Mouse (Mus musculus): ENCODE measurements at regions not wholly inside any gene's neighbourhood (a gene's known extent, or its start where the extent isn't known, plus 50 kb on each side); places are given as distances from the start of the nearest gene placed in this dataset.

DNA sequence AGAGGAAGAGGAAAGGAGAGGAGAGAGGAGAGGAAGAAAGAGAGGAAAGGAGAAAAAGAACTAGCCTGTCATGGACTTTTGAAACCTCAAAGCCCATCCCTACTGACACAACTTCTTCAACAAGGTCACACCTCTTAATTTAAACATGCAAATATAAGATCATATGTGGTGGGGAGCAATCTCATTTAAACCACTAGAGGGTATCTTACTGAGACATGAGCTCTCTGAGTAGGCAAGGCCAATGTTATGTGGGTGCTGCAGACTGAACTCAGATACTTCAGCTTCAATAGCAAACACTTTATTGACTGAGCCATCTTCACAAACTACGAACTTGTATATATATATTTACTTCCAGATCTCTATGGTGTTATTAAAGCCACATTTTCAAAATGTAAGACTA, 156.9 kb downstream of the Mex3b start:
- DNase-seq = no peak

DNA sequence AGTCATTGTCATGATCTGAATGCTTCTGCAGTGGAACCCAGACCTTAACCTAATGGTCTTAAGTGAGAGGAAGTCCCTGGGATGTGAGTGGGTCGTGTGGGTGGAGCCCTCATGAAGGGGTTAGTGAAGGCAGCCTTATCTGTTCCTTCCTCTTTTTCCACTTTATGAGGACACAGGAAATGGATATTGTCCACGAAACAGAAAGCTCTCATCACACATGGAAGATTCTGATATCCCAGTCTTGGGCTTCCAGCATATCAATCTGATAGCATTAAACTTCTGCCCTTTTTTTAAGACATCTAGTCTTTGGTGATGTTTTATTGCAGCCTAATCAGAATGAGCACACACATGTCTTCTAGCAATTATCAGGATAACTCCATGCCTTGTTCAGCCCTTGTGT, 164.0 kb downstream of the Mex3b start:
- no peak for DNase-seq

DNA sequence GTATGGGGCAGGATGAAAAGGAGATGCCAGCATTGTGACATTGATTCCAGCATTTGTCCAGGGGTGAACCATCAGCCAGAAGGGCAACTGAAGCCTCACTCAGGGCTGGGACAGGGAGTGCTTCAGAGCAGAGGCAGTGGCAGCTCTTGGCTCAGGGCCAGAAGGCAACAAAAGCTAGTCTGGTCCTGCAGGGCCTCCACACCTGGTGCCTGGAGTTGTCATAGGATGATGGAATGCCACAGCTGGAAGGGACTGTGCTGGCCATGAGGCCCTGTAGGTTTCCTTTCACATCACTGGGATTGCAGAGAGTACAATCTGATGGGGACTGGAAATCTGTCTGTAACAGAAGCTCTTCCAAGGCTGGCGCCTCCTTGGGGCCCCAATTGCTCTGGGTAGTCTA, 164.9 kb downstream of the Mex3b start:
- DNase-seq = no peak

- peak in 1 of 2 experiments; percentile 7 for DNase-seq
These were observed 165.8 kb downstream of the Mex3b start for GRCm38 (mm10) chr7:83032924-83033323.

DNA sequence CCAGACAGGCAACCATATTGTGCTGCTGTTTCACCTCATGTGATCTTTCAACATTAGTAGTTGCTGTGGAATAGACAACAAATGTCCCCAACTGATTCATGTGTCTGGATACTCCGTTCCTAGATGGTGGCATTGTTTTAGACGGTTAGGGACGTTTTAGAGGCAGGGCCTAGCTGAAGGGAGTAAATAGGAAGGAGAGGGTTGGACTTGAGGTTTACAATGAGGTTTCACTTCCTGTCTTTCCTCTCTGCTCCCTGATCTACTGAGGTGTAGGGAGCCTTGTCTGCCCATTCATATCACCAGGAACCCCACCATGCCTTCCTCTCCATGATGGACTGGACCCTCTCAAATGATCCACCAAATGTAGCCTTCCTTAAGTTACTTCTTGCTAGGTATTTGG, 168.1 kb downstream of the Mex3b start:
- DNase-seq = no peak

DNA sequence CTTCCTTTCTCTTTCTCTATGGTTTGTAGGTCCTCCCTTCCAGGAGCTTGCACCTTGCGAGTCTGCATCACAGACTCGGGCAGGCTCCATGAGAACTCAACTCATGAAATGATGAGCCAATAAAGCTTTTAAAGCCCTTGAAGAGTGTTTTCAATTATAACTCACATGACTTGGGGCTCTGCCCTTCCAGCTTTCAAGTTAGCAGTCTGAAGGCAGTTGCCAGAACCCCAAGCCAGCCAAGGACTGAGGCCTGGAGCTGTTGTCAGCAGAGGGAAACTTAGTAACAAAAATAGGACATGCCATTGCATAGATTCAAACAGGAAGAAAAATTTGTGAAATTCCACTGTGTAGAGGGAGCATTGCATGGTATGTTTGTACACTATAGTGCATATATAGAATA, 169.3 kb downstream of the Mex3b start:
- DNase-seq = no peak

DNA sequence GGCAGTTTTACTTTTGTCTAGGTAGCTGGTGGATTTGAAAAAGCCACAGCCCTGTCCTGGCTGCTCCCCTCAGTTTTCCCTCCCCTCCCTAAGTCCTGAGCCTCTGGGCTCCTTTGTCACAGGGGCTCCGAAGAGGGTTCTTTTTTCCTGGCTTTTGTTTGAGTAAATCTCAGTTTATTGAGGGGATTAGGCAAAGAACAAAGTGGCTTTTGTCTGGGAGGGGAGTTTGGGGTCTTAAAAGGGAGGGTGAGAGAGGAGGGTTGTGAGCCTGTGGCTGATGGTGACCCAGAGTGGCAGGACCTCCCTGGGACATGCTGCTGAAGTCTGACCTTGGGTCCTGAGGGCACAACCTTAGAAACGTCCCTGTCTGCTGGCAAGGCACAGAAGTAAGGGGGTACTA, 170.0 kb downstream of the Mex3b start:
- DNase-seq = no peak

DNA sequence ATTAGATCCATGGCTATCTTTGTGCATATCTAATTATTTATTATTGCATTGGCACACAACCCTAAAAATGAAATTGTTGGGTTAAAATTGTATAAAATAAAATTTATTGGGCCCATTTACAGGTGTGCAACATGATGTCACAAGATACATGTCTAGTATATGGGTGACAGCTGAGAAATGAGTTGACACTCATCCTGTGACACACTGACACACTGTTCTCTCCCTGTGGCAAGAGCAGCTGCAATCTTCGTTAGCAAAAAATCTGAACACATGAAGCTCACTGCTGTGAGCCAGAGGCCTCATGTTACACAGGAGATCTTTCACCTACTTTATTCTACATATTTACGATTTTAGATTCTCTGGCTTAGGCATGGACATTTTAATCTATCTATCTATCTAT, 170.6 kb downstream of the Mex3b start:
- no peak for DNase-seq

DNA sequence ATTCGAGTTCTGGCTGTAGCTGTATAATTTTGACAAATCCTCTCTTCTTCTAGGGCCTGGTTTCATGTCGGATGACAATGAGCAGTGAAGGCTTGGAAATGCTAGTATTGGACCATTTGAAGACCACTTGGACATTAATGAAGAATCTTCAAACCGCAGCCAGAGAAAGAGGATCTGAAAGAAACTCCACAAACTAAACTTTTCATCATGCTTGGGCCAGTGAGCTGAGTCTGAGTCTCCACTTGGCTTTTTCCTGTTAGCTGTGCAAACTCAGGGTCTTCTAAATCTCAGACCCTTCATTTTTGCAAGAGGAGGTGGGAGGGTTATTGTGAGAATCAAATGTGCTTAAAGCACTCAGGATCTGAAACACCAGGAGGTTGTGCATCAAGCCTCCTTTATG, 176.6 kb downstream of the Mex3b start:
- DNase-seq = no peak

- no peak for DNase-seq
These were observed 178.1 kb downstream of the Mex3b start for GRCm38 (mm10) chr7:83045266-83045665.

- no peak for DNase-seq
These were observed 182.9 kb downstream of the Mex3b start for GRCm38 (mm10) chr7:83050011-83050410.

DNA sequence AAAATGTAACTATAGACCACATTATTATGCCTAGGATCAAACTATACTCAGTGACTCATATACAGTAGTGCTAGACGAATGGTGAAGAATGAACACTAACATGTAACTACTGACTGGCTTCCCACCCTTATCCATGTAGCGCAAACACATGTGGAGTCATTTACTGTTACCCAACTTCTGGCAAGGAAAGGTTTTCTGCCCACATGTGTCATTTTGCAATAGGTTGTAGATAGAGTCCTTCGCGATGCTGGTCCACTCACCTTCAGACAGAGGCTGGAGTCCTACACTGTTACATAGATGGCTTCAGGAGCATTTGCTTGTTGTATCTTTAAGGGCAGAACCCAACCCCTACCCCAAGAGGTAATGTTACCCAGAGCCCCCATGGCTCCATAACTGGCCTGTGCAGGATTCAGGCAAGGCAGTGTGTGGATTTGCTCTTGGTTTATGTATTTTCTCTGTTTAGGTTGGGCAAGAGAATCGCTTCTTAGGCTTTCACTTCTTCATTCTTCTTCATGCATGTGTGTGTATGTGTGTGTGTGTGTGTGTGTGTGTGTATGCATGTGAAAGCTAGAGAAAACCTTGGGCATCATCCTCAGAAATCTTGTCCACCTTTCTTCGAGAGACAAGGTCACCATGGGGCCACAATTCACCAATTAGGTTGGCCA, 183.8 kb downstream of the Mex3b start:
- DNase-seq = no peak

DNA sequence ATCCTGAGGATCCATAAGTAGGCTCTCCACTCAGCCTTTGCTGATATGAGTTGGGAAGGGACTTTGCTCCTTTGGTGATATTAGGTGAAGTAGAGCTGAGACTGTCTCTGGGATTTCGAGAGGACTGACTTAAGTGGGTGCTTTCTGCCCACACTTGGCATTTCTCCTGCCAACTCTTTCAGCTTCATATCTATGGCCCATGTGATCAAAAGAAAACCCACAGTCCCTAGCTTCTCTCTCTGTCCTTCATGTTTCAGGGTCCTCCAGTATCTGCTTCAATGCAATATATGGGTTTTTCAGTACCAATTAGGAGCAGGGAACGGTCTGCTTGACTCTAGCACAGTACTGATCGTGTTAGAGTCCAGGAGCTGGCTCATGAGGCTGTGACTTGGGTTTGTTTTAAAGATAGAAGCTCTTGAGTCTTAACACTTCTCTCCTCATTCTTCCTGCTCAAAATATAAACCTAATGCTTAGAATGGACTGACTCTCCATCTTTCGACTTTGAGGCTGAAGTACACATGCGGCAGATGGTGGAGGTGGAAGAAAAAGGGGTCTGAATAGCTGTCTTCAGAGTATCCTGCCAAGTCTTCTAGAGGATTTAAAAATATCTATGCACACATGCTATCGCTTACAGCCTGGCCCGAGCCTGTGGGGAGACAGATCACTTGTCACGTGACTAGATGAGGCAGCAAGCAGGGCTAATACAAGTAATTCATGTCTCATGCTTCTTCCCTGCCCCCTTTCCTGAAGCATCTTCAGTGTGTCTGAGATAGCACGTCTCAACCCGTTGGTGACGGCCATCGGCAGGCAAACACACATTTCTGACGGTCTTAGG, 189.2 kb downstream of the Mex3b start:
- no peak for DNase-seq

- no peak for DNase-seq
These were observed 193.2 kb downstream of the Mex3b start for GRCm38 (mm10) chr7:83060318-83060717.

DNA sequence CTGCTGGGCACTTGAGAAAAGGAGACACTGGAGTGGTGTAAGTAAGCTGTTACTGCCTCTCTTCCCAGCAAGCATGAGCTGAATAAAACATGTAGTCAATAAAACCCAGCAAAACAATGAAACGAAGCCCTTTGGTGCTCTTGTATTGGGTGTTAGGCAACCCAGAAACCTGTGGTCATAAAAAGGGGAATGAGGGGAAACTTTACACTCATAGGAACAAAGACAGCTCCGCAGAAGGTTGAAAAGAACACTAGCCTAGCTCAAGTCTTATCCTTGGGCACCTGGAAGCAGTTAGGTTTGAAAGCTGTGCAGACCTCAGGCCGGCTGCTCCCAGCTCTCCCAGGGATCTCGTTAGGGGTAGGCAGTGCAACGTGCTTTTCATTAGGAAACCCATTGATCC, 193.6 kb downstream of the Mex3b start:
- no peak for DNase-seq

GRCm38 (mm10) chr7:83061197-83061893, 194.2 kb downstream of the Mex3b start:
- no peak for DNase-seq

DNA sequence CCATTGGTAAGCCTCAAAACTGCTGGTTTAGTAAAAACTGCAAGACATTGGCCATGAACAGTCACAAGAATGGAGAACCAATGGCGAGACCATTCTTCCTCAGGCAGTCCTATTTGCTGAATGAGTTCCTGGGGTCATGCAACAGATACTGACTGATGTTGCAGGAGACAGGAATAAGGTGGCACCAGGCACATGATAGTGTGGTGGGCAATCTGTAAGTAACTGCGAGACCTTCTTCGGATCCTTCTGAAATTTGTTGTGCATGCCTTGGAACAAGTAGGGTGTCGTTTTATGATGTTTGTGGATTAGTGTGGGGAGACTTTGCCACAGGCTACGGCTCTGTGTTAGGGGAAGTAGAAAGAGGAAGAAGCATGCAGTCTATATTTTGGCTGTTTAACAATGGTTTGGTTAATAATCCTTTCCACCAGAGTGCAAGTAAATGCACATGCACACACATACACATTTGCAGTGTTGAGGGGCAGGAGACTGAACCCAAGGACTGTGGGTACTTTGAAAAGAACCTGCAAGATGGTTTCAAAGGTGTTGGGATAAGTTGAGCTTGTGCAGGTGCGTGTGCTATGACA, 194.9 kb downstream of the Mex3b start:
- no peak for DNase-seq

GRCm38 (mm10) chr7:83063559-83063958, 196.4 kb downstream of the Mex3b start:
- DNase-seq = no peak

DNA sequence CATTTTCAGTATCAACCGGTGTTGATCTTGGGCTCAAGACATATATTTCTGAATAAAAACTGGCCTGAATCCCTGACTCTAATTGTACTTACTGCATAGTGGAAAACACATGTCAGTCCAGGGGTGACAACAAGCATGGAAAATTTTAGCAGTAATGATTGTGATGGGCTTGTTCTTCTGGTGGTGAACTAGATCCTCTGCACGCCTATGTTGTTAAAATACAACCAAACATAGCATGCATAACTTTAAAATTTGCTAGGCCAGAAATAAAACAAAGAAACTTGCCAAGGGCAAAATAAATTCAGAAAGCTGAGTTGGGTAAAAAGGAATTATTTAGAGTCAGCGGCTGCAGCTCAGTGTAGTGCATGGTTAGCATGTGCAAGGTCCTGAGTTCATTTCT, 198.2 kb downstream of the Mex3b start:
- DNase-seq = no peak

- no peak for DNase-seq
These were observed 207.4 kb downstream of the Mex3b start for GRCm38 (mm10) chr7:83074399-83074970.

DNA sequence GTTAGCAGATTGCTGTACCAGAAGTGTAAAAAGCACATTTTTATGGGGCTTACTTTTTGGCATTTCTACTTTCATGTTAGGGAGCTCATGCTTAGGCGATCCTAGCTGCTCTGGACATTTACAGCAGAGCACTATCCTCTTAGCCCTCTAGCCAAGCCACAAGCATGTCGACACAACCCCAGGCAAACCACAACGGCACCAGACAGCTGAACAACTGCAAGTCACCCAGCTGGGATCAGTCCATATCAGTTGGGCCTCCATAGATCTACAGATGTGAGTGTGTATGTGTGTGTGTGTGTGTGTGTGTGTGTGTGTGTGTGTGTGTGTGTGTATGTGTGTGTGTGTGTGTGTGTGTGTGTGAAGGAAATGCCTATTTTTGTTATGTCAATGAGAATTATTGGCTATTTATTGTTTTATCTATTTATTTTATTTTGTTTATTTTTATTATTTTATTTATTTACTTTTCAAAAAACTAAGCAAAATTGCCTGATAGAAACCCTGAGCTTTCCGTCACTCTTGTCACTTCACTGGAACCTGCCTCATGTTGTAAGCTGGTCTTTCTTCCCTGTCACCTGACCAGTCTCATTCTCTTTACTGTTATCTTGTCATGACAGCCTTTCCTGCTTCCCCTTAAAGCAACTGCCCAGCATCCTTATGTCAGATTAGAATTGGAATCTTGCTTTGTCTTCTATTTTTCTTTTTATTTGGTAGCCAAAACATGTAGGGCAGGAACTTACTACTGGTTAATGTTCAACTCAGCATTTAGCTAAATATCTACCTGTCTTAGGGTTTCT, 208.2 kb downstream of the Mex3b start:
- DNase-seq = peak in 1 of 2 experiments; percentile 15
